Mouse (Mus musculus) embryonic stem cell, embryonic (primary cell): ENCODE measurements around the gene Pttg1ip.

ENCODE experiments used
- CTCF ChIA-PET, 4 experiments: fragments of 300-600 bp in 2 of 4; fragments of 350-600 bp in 2 of 4; sonication (Branson Sonifier 250); formaldehyde crosslinking; loops; one replicate each; lab custom pipeline; 2022; ENCODE audit warnings: inconsistent platforms in 2 of 4; lab: Charles Lee
- POLR2A ChIA-PET, 4 experiments: fragments of 300-600 bp in 2 of 4; fragments of 350-600 bp in 2 of 4; sonication (Branson Sonifier 250); formaldehyde crosslinking; loops; one replicate each; lab custom pipeline; 2022; ENCODE audit warnings: antibody characterized with exemption in 4 of 4, inconsistent platforms in 1 of 4; lab: Charles Lee

Gene Pttg1ip

GRCm38 (mm10) chr10:77629163-77629562 is 47.6 kb downstream of the Pttg1ip start:
- POLR2A ChIA-PET: interaction anchor here in 2 of 4 experiments (1.3 to 4.4 kb wide), 3 partner anchors 14 to 48 kb away, joined by 3 to 17 read pairs (median 6); partner anchors contain the start of gene Pttg1ip (in 1 of the 2)
- CTCF ChIA-PET: interaction anchor here in 2 of 4 experiments (0.6 to 1.3 kb wide), 4 partner anchors 41 to 347 kb away, joined by 3 to 12 read pairs (median 4); no protein-coding TSS in a partner anchor

GRCm38 (mm10) chr10:77629970-77630369 is 48.5 kb downstream of the Pttg1ip start:
- CTCF ChIA-PET: interaction anchor here (0.7 to 1.1 kb wide), 6 partner anchors 19 to 234 kb away, joined by 3 to 4 read pairs (median 3); no protein-coding TSS in a partner anchor
- POLR2A ChIA-PET: interaction anchor here in 2 of 4 experiments (1.0 to 4.4 kb wide), 4 partner anchors 18 to 113 kb away, joined by 3 to 17 read pairs (median 5); partner anchors contain the start of gene Pttg1ip (in 1 of the 2)

- POLR2A ChIA-PET: interaction anchor here in 1 of 4 experiments (1.3 kb wide), 1 partner anchor 14 kb away, joined by 3 read pairs; no protein-coding TSS in a partner anchor
- CTCF ChIA-PET: no interaction called here
These were observed 52.5 kb downstream of the Pttg1ip start for GRCm38 (mm10) chr10:77634016-77634415.

GRCm38 (mm10) chr10:77634452-77635231 is 53.1 kb downstream of the Pttg1ip start:
- ChIA-PET POLR2A (interaction anchor here in 3 of 4 experiments (0.6 to 0.7 kb wide), 3 partner anchors 9 to 50 kb away, joined by 3 to 4 read pairs (median 4); no protein-coding TSS in a partner anchor), CTCF (interaction anchor here in 1 of 4 experiments (0.6 kb wide), 1 partner anchor 49 kb away, joined by 14 read pairs; no protein-coding TSS in a partner anchor)

- CTCF ChIA-PET: no interaction called here
- POLR2A ChIA-PET: no interaction called here
These were observed 54.9 kb downstream of the Pttg1ip start for GRCm38 (mm10) chr10:77636234-77636922.

GRCm38 (mm10) chr10:77638956-77639355 is 57.4 kb downstream of the Pttg1ip start:
- CTCF ChIA-PET: interaction anchor here in 2 of 4 experiments (0.9 to 1.0 kb wide), 2 partner anchors 12 to 96 kb away, joined by 3 to 4 read pairs; no protein-coding TSS in a partner anchor
- POLR2A ChIA-PET: interaction anchor here in 2 of 4 experiments (0.5 to 0.7 kb wide), 2 partner anchors 11 to 600 kb away, joined by 3 read pairs; no protein-coding TSS in a partner anchor

- CTCF ChIA-PET: no interaction called here
- POLR2A ChIA-PET: interaction anchor here in 1 of 4 experiments (1.1 kb wide), 1 partner anchor 22 kb away, joined by 3 read pairs; no protein-coding TSS in a partner anchor
These were observed 61.6 kb downstream of the Pttg1ip start for GRCm38 (mm10) chr10:77643160-77643559.

- CTCF ChIA-PET: no interaction called here
- POLR2A ChIA-PET: interaction anchor here in 1 of 4 experiments (0.6 to 1.1 kb wide), 2 partner anchors 39 to 143 kb away, joined by 3 read pairs; no protein-coding TSS in a partner anchor
These were observed 64.1 kb downstream of the Pttg1ip start for GRCm38 (mm10) chr10:77645571-77645970.

GRCm38 (mm10) chr10:77647461-77647860 is 65.9 kb downstream of the Pttg1ip start:
- ChIA-PET POLR2A (interaction anchor here in 2 of 4 experiments (0.8 to 1.3 kb wide), 5 partner anchors 14 to 254 kb away, joined by 3 to 4 read pairs (median 3); partner anchors contain the start of gene Pttg1ip (in 1 of the 2)), CTCF (interaction anchor here in 1 of 4 experiments (0.5 kb wide), 1 partner anchor 32 kb away, joined by 5 read pairs; no protein-coding TSS in a partner anchor)

GRCm38 (mm10) chr10:77647901-77648300 is 66.4 kb downstream of the Pttg1ip start:
- ChIA-PET POLR2A (interaction anchor here in 2 of 4 experiments (0.5 to 1.3 kb wide), 6 partner anchors 14 to 254 kb away, joined by 3 to 5 read pairs (median 3); partner anchors contain the start of gene Pttg1ip (in 1 of the 2)), CTCF (no interaction called here)
